Mouse (Mus musculus) retina, embryonic 14.5 days (tissue): ENCODE measurements around the gene Slc51a.

Experiments used
- DNase-seq: peaks from one replicate; pipeline ENCODE4 v3.0.0-alpha.2; 2015; ENCODE audit warnings: low spot score

Gene Slc51a

GRCm38 (mm10) chr16:32431047-32431591 lies 56.6 kb downstream of the Slc51a start:
- no peak for DNase-seq

GRCm38 (mm10) chr16:32430474-32431046 lies 57.1 kb downstream of the Slc51a start, which contains the start of gene Pcyt1a:
Gene Pcyt1a, plus strand, starts transcription at chr16:32430921.
- peak; percentile 96 for DNase-seq

GRCm38 (mm10) chr16:32427506-32427905 lies 60.2 kb downstream of the Slc51a start:
- DNase-seq, result no peak
